Mouse (Mus musculus): Measurements from ENCODE around the gene Slc41a1.

Gene Slc41a1

DNA sequence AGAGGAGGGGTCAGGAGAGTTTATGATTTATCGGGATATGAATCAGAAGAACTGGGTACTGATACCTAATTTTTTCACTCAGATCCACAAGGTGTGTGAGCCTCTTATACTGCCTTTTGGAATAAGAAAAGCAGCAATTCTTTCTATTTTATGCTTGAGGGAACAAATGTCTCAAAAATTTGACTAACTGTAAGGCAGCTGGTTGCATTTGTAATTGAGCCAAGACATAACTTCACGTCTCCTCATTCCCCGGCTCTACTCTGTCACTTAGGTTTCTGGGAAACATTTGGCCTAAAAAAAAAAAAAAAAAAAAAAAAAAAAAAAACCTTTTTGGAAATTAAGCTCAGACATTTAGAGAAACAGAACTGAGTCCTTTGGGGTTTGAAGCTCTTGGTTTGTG is 59.3 kb downstream of the Slc41a1 start:
- no peak for DNase-seq (ENCODE audit: low spot score in 2 of 2)

DNA sequence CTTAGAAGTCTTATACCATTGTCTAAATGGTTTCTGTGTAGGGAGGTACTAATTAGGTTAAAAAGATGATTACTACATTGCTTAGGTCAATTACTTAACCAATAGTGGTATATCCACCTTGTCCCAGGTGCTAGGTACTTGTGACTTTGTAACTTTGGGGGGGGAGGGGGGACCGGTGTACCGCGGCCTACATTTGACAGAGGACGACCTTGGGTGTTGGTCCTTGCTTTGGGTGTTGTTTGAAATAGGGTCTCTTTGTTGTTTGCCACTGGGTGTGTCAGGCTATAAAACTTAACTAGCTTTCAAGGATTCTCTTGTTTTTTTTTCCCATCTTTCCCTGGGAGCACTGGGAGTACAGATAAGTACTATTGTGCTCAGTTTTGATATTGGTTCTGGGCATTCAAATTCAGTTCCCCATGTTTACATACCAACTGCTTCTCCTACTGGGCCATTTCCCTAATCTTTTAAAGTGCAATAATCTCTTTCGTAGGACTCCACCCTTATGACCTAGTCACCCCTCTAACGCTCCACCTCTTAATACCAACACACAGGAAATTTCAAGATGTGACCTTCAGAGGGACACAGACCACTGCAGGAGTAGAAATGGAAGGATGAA is 62.9 kb downstream of the Slc41a1 start:
- no peak for DNase-seq (ENCODE audit: low spot score in 2 of 2)

DNA sequence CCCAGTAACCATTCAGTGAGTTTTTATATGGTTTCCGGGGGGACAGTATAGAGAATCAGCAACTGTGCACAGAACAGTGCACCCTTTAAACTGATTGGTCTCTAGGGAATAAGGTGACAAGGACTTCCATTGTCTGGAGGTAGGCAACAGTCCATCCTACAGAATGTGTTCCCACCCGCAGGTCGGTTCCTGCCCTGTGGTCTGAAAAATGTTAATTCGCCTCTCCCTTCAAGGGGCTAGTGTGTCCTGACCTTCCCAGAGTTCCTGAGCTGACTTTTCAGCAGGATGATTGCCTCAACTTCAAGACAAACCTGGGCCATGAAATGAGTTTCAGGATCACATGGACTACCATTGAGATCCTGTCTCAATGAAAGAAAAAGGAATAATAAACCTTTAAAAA is 64.1 kb downstream of the Slc41a1 start:
- DNase-seq (ENCODE audit: low spot score in 2 of 2), result no peak

All from heart, adult 9 months (tissue).